Mouse (Mus musculus) midbrain, embryonic 16.5 days (tissue): ENCODE measurements at regions not wholly inside any gene's neighbourhood (a gene's known extent, or its start where the extent isn't known, plus 50 kb on each side); places are given as distances from the start of the nearest gene placed in this dataset.

ENCODE experiments used
- ATAC-seq: fragments of 200-750 bp; cut with Nextera tagmentation; 2 replicates; pipeline ENCODE4 v1.8.0; 2017; ENCODE audit warnings: moderate TSS enrichment
- H3K27ac ChIP-seq: fragments of 300-500 bp; sonication (generic); 2 replicates; pipeline ENCODE4 v1.5.1; 2014; ENCODE audit warnings: mild to moderate bottlenecking, low read length, mixed read lengths
- H3K27me3 ChIP-seq: fragments of 300-500 bp; sonication (generic); 2 replicates; pipeline ENCODE4 v1.6.1; 2014; ENCODE audit warnings: low read depth, low read length, mixed read lengths; ENCODE audit not compliant: control insufficient read depth, insufficient read depth
- H3K36me3 ChIP-seq: fragments of 300-500 bp; sonication (generic); 2 replicates; pipeline ENCODE4 v1.6.1; 2014; ENCODE audit warnings: mild to moderate bottlenecking, low read length, moderate library complexity, mixed read lengths; ENCODE audit not compliant: control insufficient read depth, insufficient read depth
- H3K4me1 ChIP-seq: fragments of 300-500 bp; sonication (generic); 2 replicates; pipeline ENCODE4 v1.6.1; 2014; ENCODE audit warnings: mild to moderate bottlenecking, low read length, mixed read lengths; ENCODE audit not compliant: control insufficient read depth, insufficient read depth
- H3K4me2 ChIP-seq: fragments of 300-500 bp; sonication (generic); 2 replicates; pipeline ENCODE4 v1.6.1; 2014; ENCODE audit warnings: mild to moderate bottlenecking, low read length, mixed read lengths
- H3K4me3 ChIP-seq: fragments of 300-500 bp; sonication (generic); 2 replicates; pipeline ENCODE4 v1.5.1; 2014; ENCODE audit warnings: low read depth, mild to moderate bottlenecking, low read length, moderate library complexity, mixed read lengths
- H3K9ac ChIP-seq: fragments of 300-500 bp; sonication (generic); 2 replicates; pipeline ENCODE4 v1.6.1; 2014; ENCODE audit warnings: low read depth, low read length, mixed read lengths
- H3K9me3 ChIP-seq: fragments of 300-500 bp; sonication (generic); replicated peaks from 2 replicates; pipeline ENCODE4 v1.6.1; 2014; ENCODE audit warnings: mild to moderate bottlenecking, low read length, mixed read lengths; ENCODE audit not compliant: control insufficient read depth, poor library complexity, severe bottlenecking
- WGBS: fragments of 180-500 bp; shearing (Covaris S2); extraction: QIAGEN DNeasy Blood & Tissue Kit; methylation state at CpG from one replicate; pipeline ENCODE4 v1.1.7; 2014; 5-methylcytosine and 5-hydroxymethylcytosine counted together

- Histone ChIP-seq H3K4me3 (no peak overlapping the region), H3K4me1 (no peaks in the 10 kb centered on the region), H3K27me3 (no peaks in the 10 kb centered on the region), H3K36me3 (no peaks in the 10 kb centered on the region), H3K4me2 (no peak overlapping the region), H3K9me3 (no peaks in the 10 kb centered on the region), H3K27ac (no peak overlapping the region), H3K9ac (no peak overlapping the region)
- WGBS, result 89% methylated on average over 26 of the region's 26 CpGs
- no peak for ATAC-seq
Observed at GRCm38 (mm10) chr5:119271234-119271852, 399.1 kb upstream of the Tbx3 start.

- no peak overlapping the region for H3K27ac ChIP-seq
- H3K4me3 ChIP-seq, result no peak overlapping the region
- H3K9me3 ChIP-seq, result no peaks in the 10 kb centered on the region
- no peak overlapping the region for H3K4me2 ChIP-seq
- H3K36me3 ChIP-seq, result no peaks in the 10 kb centered on the region
- H3K4me1 ChIP-seq, result no peaks in the 10 kb centered on the region
- WGBS, result 86% methylated on average over 7 of the region's 7 CpGs
- no peaks in the 10 kb centered on the region for H3K27me3 ChIP-seq
- H3K9ac ChIP-seq, result no peak overlapping the region
- no peak for ATAC-seq
Observed at GRCm38 (mm10) chr5:119273203-119273602, 397.3 kb upstream of the Tbx3 start.

GRCm38 (mm10) chr5:119273615-119274014 lies 396.9 kb upstream of the Tbx3 start:
- Histone ChIP-seq H3K27me3 (no peaks in the 10 kb centered on the region), H3K9me3 (no peaks in the 10 kb centered on the region), H3K9ac (no peak overlapping the region), H3K4me2 (no peak overlapping the region), H3K4me3 (no peak overlapping the region), H3K4me1 (no peaks in the 10 kb centered on the region), H3K36me3 (no peaks in the 10 kb centered on the region), H3K27ac (no peak overlapping the region)
- no peak for ATAC-seq
- WGBS, result 88% methylated on average over 3 of the region's 3 CpGs

- Histone ChIP-seq H3K4me2 (no peak overlapping the region), H3K36me3 (no peaks in the 10 kb centered on the region), H3K9me3 (no peaks in the 10 kb centered on the region), H3K9ac (no peak overlapping the region), H3K27me3 (no peaks in the 10 kb centered on the region), H3K27ac (no peak overlapping the region), H3K4me1 (no peaks in the 10 kb centered on the region), H3K4me3 (no peak overlapping the region)
- 82% methylated on average over 7 of the region's 7 CpGs for WGBS
- ATAC-seq, result no peak
Observed at GRCm38 (mm10) chr5:119274817-119275494, 395.5 kb upstream of the Tbx3 start.

- H3K4me3 ChIP-seq, result no peak overlapping the region
- H3K9me3 ChIP-seq, result no peaks in the 10 kb centered on the region; the same call in 1 of the 2 replicates
- no peaks in the 10 kb centered on the region for H3K27me3 ChIP-seq
- no peak overlapping the region for H3K4me2 ChIP-seq
- no peaks in the 10 kb centered on the region for H3K36me3 ChIP-seq
- no peak for ATAC-seq
- no peak overlapping the region for H3K27ac ChIP-seq
- WGBS, result 82% methylated on average over 6 of the region's 6 CpGs
- no peaks in the 10 kb centered on the region for H3K4me1 ChIP-seq
- H3K9ac ChIP-seq, result no peak overlapping the region
Observed at GRCm38 (mm10) chr5:119280146-119280545, 390.3 kb upstream of the Tbx3 start.

GRCm38 (mm10) chr5:119289808-119290207 lies 380.7 kb upstream of the Tbx3 start:
- WGBS, result 86% methylated on average over 5 of the region's 5 CpGs
- Histone ChIP-seq H3K9me3 (no peaks in the 10 kb centered on the region), H3K9ac (no peak overlapping the region), H3K27me3 (no peaks in the 10 kb centered on the region), H3K36me3 (no peaks in the 10 kb centered on the region), H3K4me1 (no peaks in the 10 kb centered on the region), H3K4me3 (no peak overlapping the region), H3K4me2 (no peak overlapping the region), H3K27ac (no peak overlapping the region)
- ATAC-seq, result no peak

- H3K9ac ChIP-seq, result no peak overlapping the region
- ATAC-seq, result no peak
- H3K36me3 ChIP-seq, result no peaks in the 10 kb centered on the region
- no peak overlapping the region for H3K4me2 ChIP-seq
- H3K9me3 ChIP-seq, result no peaks in the 10 kb centered on the region
- H3K27me3 ChIP-seq, result no peaks in the 10 kb centered on the region
- no peak overlapping the region for H3K4me3 ChIP-seq
- H3K27ac ChIP-seq, result no peak overlapping the region
- WGBS, result 82% methylated on average over 9 of the region's 9 CpGs
- H3K4me1 ChIP-seq, result no peaks in the 10 kb centered on the region
Observed at GRCm38 (mm10) chr5:119292323-119292722, 378.1 kb upstream of the Tbx3 start.

- no peaks in the 10 kb centered on the region for H3K27me3 ChIP-seq
- H3K4me3 ChIP-seq, result no peak overlapping the region
- ATAC-seq, result no peak
- WGBS, result 97% methylated on average over 1 of the region's 1 CpGs
- no peaks in the 10 kb centered on the region for H3K4me1 ChIP-seq
- H3K4me2 ChIP-seq, result no peak overlapping the region
- no peaks in the 10 kb centered on the region for H3K9me3 ChIP-seq
- H3K27ac ChIP-seq, result no peak overlapping the region
- H3K36me3 ChIP-seq, result no peaks in the 10 kb centered on the region
- H3K9ac ChIP-seq, result no peak overlapping the region
Observed at GRCm38 (mm10) chr5:119292889-119293288, 377.6 kb upstream of the Tbx3 start.

GRCm38 (mm10) chr5:119299311-119299710 lies 371.2 kb upstream of the Tbx3 start:
- no peak overlapping the region for H3K9ac ChIP-seq
- no peak overlapping the region for H3K4me2 ChIP-seq
- no peak for ATAC-seq
- H3K4me3 ChIP-seq, result no peak overlapping the region
- H3K9me3 ChIP-seq, result no peaks in the 10 kb centered on the region
- no peaks in the 10 kb centered on the region for H3K4me1 ChIP-seq
- no peaks in the 10 kb centered on the region for H3K36me3 ChIP-seq
- 81% methylated on average over 3 of the region's 3 CpGs for WGBS
- no peaks in the 10 kb centered on the region for H3K27me3 ChIP-seq
- no peak overlapping the region for H3K27ac ChIP-seq
